Mouse (Mus musculus): ENCODE results near the gene Cd300e. TPM values are rescaled to one million over a fixed set of nuclear protein-coding genes. Genes with fewer than 3 reads are reported as not detected.

Cd300e gene
- polyA plus RNA-seq (2017; shearing (Covaris generic)), result not detected

GRCm38 (mm10) chr11:115062077-115062476 lies at the start of gene Cd300e:
Gene Cd300e, minus strand, starts transcription at chr11:115062177.

GRCm38 (mm10) chr11:115091362-115091901 lies 29.5 kb upstream of the Cd300e start, which contains the start of gene Rab37:
Gene Rab37, plus strand, starts transcription at chr11:115091431.

GRCm38 (mm10) chr11:115048259-115048658 lies 13.7 kb downstream of the Cd300e start, which contains the start of gene Cd300ld3:
Gene Cd300ld3, minus strand, starts transcription at chr11:115048409.

GRCm38 (mm10) chr11:115037669-115038068 lies 24.3 kb downstream of the Cd300e start, which contains the start of gene Cd300ld5:
Gene Cd300ld5, minus strand, starts transcription at chr11:115037769.

GRCm38 (mm10) chr11:115026912-115027311 lies 35.1 kb downstream of the Cd300e start, which contains the start of gene Cd300ld4:
Gene Cd300ld4, minus strand, starts transcription at chr11:115027012.

GRCm38 (mm10) chr11:115016093-115016492 lies 45.9 kb downstream of the Cd300e start, which contains the start of gene Cd300ld2:
Gene Cd300ld2, minus strand, starts transcription at chr11:115016193.

Other genes with a start within 250 kb of the Cd300e start
- gene Gprc5c, start 211.0 kb downstream of the Cd300e start, polyA plus RNA-seq (2017; shearing (Covaris generic)), result 0.34 TPM
- not detected for gene Cd300a, start 172.1 kb downstream of the Cd300e start, polyA plus RNA-seq (2017; shearing (Covaris generic))
- gene Cd300lb, start 127.8 kb downstream of the Cd300e start, polyA plus RNA-seq (2017; shearing (Covaris generic)), result not detected
- not detected for gene Cd300c, start 93.0 kb downstream of the Cd300e start, polyA plus RNA-seq (2017; shearing (Covaris generic))
- not detected for gene Cd300ld, start 72.3 kb downstream of the Cd300e start, polyA plus RNA-seq (2017; shearing (Covaris generic))
- gene Cd300c2, start 60.3 kb downstream of the Cd300e start, polyA plus RNA-seq (2017; shearing (Covaris generic)), result not detected
- not detected for gene Cd300ld2, start 46.0 kb downstream of the Cd300e start, polyA plus RNA-seq (2017; shearing (Covaris generic))
- gene Cd300ld4, start 35.2 kb downstream of the Cd300e start, polyA plus RNA-seq (2017; shearing (Covaris generic)), result not detected
- gene Cd300ld5, start 24.4 kb downstream of the Cd300e start, polyA plus RNA-seq (2017; shearing (Covaris generic)), result not detected
- not detected for gene Cd300ld3, start 13.8 kb downstream of the Cd300e start, polyA plus RNA-seq (2017; shearing (Covaris generic))
- 64.9 TPM for gene Rab37, start 29.3 kb upstream of the Cd300e start, polyA plus RNA-seq (2017; shearing (Covaris generic))
- not detected for gene Cd300lf, start 71.8 kb upstream of the Cd300e start, polyA plus RNA-seq (2017; shearing (Covaris generic))
- gene Slc9a3r1, start 101.2 kb upstream of the Cd300e start, polyA plus RNA-seq (2017; shearing (Covaris generic)), result 214 TPM
- 16.7 TPM for gene Tmem104, start 125.3 kb upstream of the Cd300e start, polyA plus RNA-seq (2017; shearing (Covaris generic))
- 9.5 TPM for gene Nat9, start 125.7 kb upstream of the Cd300e start, polyA plus RNA-seq (2017; shearing (Covaris generic))
- gene Grin2c, start 205.1 kb upstream of the Cd300e start, polyA plus RNA-seq (2017; shearing (Covaris generic)), result not detected
- 17.1 TPM for gene Fdxr, start 214.9 kb upstream of the Cd300e start, polyA plus RNA-seq (2017; shearing (Covaris generic))
- 0.17 TPM for gene Fads6, start 235.5 kb upstream of the Cd300e start, polyA plus RNA-seq (2017; shearing (Covaris generic))
- gene Otop2, start 245.0 kb upstream of the Cd300e start, polyA plus RNA-seq (2017; shearing (Covaris generic)), result not detected